Mouse (Mus musculus) liver, embryonic 18 days (tissue): ENCODE measurements around the gene Btbd35f9. TPM values are rescaled to one million over a fixed set of nuclear protein-coding genes. Genes with fewer than 3 reads are reported as not detected.

Experiments used
- polyA plus RNA-seq: library from polyadenylated mRNA; depleted of rRNA; stranded (reverse); fragments of >200 nt; gene quantifications from 2 replicates; pipeline ENCODE4 v1.2.3, GENCODE M21; 2012; rRNA removed

Gene Btbd35f9
- not detected in 2 replicates for polyA plus RNA-seq

GRCm38 (mm10) chrX:34161399-34161798 lies at the start of gene Btbd35f9:
Gene Btbd35f9 (minus strand): TSS chrX:34161499.

Other genes starting within 250 kb of the Btbd35f9 start
- gene Btbd35f6, start 205.0 kb downstream of the Btbd35f9 start, polyA plus RNA-seq: not detected in 2 replicates
- gene Gm21870, start 174.7 kb downstream of the Btbd35f9 start, polyA plus RNA-seq: not detected in 2 replicates
- not detected in 2 replicates for gene Spin2g, start 77.2 kb upstream of the Btbd35f9 start, polyA plus RNA-seq